Mouse (Mus musculus) midbrain, embryonic 10.5 days (tissue): Measurements from ENCODE around the gene Armc12. TPM values are rescaled to one million over a fixed set of nuclear protein-coding genes. Genes with fewer than 3 reads are reported as not detected.

Source experiments
- DNase-seq: peaks from one replicate; pipeline ENCODE4 v3.0.0-alpha.2; 2017; ENCODE audit warnings: low spot score
- H3K27ac ChIP-seq: fragments of 300-500 bp; sonication (generic); replicated peaks from 2 replicates; pipeline ENCODE4 v1.5.1; 2016; ENCODE audit warnings: mild to moderate bottlenecking
- H3K27me3 ChIP-seq: fragments of 300-500 bp; sonication (generic); 2 replicates; pipeline ENCODE4 v1.6.1; 2016; ENCODE audit warnings: low read depth, mild to moderate bottlenecking; ENCODE audit not compliant: poor library complexity, severe bottlenecking
- H3K36me3 ChIP-seq: fragments of 300-500 bp; sonication (generic); 2 replicates; pipeline ENCODE4 v1.6.1; 2016; ENCODE audit warnings: mild to moderate bottlenecking, moderate library complexity
- H3K4me1 ChIP-seq: fragments of 300-500 bp; sonication (generic); 2 replicates; pipeline ENCODE4 v1.6.1; 2016
- H3K4me3 ChIP-seq: fragments of 300-500 bp; sonication (generic); 2 replicates; pipeline ENCODE4 v1.5.1; 2016; ENCODE audit warnings: mild to moderate bottlenecking, moderate library complexity
- H3K9me3 ChIP-seq: fragments of 300-500 bp; sonication (generic); replicated peaks from 2 replicates; pipeline ENCODE4 v1.6.1; 2016; ENCODE audit warnings: mild to moderate bottlenecking
- WGBS: fragments of 180-500 bp; shearing (Covaris S2); methylation state at CpG from one replicate; pipeline ENCODE4 v1.1.7; 2016; 5-methylcytosine and 5-hydroxymethylcytosine counted together
- polyA plus RNA-seq: library from polyadenylated mRNA; unstranded; fragments of >200 nt; fragmentation: Nextera tagmentation; extraction: Ambion mirVana; gene quantifications from 2 replicates; pipeline ENCODE4 v1.2.1, GENCODE M21; 2016

Gene Armc12
- polyA plus RNA-seq, 1 experiment from 2014 or later = not detected

- H3K27me3 ChIP-seq = peaks cover 75% of the 10 kb centered on the region
- H3K4me1 ChIP-seq = peaks cover 31% of the 10 kb centered on the region
- DNase-seq = no peak
- H3K4me3 ChIP-seq = peak overlapping the region; percentile 85
- H3K9me3 ChIP-seq = peaks cover 3% of the 10 kb centered on the region; the same call in 1 of the 2 replicates
- no peaks in the 10 kb centered on the region for H3K36me3 ChIP-seq
- no peak overlapping the region for H3K27ac ChIP-seq
- 84% methylated on average over 23 of the region's 23 CpGs for WGBS
Observed at GRCm38 (mm10) chr17:28524009-28524695, 6.5 kb upstream of the Armc12 start.

DNA sequence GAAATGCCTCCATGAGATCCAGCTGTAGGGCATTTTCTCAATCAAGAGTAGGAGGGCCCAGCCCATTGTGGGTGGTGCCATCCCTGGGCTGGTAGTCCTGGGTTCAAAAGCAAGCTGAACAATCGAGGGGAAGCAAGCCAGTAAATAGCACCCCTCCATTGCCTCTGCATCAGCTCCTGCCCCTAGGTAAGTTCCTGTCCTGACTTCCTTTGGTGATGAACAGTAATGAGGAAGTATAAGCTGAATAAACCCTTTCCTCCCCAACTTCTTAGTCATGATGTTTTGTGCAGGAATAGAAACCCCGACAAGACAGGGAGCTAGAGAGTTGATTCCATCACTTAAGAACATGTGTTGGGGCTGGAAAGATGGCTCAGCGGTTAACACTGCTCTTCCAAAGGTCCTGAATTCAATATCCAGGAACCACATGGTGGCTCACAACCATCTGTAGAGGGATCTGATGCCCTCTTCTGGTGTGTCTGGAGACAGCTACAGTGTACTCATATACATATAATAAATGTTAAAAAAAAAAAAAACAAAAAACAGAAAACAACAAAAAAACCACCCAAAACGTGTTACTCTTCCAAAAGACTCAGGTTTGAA lies 5.7 kb upstream of the Armc12 start:
- H3K27ac ChIP-seq = no peak overlapping the region
- no peaks in the 10 kb centered on the region for H3K9me3 ChIP-seq
- no peak for DNase-seq
- H3K36me3 ChIP-seq = no peaks in the 10 kb centered on the region
- peaks cover 69% of the 10 kb centered on the region for H3K27me3 ChIP-seq
- H3K4me1 ChIP-seq = peaks cover 31% of the 10 kb centered on the region
- 76% methylated on average over 4 of the region's 4 CpGs for WGBS
- no peak overlapping the region for H3K4me3 ChIP-seq

- DNase-seq = no peak
- 59% methylated on average over 12 of the region's 12 CpGs for WGBS
- H3K27ac ChIP-seq = no peak overlapping the region
- H3K27me3 ChIP-seq = peaks cover 57% of the 10 kb centered on the region
- H3K36me3 ChIP-seq = no peaks in the 10 kb centered on the region
- H3K4me1 ChIP-seq = peaks cover 33% of the 10 kb centered on the region
- H3K4me3 ChIP-seq = no peak overlapping the region
- H3K9me3 ChIP-seq = no peaks in the 10 kb centered on the region
Observed at GRCm38 (mm10) chr17:28527184-28528042, 3.2 kb upstream of the Armc12 start.

DNA sequence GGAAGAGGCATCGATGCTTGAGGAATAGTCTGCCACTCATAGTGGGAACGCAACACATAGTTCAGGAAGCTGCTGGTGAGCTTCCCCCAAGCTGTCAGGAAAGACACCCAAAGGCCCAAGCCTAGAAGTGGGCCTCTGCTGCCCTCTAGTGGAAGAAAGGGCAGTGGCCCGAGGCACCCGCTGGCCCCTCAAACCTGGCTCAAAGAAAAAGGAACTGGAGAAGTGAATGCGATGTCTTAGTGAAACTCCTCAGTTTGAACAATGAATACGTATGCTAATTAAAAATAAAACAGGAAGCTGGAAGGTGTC lies 2.6 kb upstream of the Armc12 start:
- WGBS = 11% methylated on average over 6 of the region's 6 CpGs
- no peak overlapping the region for H3K4me3 ChIP-seq
- peaks cover 51% of the 10 kb centered on the region for H3K27me3 ChIP-seq
- H3K9me3 ChIP-seq = no peaks in the 10 kb centered on the region
- H3K4me1 ChIP-seq = peaks cover 27% of the 10 kb centered on the region
- H3K27ac ChIP-seq = no peak overlapping the region
- H3K36me3 ChIP-seq = no peaks in the 10 kb centered on the region
- peak; percentile 82 for DNase-seq

DNA sequence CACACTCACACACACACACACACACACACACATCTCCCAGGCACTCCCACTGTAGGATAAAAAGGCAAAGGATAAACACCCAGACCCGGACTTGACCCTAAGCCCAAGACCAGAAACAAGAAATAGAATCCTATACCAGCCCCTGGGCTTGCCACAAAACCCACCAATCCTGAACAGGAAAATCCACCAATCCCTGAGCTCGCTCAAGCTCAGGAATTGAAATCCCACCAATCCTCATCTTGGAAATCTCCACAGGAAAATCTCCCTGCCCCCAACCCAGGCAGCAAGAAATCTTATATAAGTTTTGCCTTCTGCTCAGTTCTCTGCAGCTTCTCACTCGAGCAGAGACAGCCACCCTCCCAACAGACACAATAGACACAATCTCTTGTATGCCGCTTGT lies 1.5 kb upstream of the Armc12 start:
- WGBS = 67% methylated on average over 4 of the region's 4 CpGs
- Histone ChIP-seq H3K4me3 (no peak overlapping the region), H3K9me3 (no peaks in the 10 kb centered on the region), H3K4me1 (peaks cover 16% of the 10 kb centered on the region), H3K36me3 (no peaks in the 10 kb centered on the region), H3K27me3 (peaks cover 40% of the 10 kb centered on the region), H3K27ac (no peak overlapping the region)
- no peak for DNase-seq

- Histone ChIP-seq H3K9me3 (no peaks in the 10 kb centered on the region), H3K27me3 (peaks cover 24% of the 10 kb centered on the region), H3K27ac (no peak overlapping the region), H3K4me1 (peaks cover 15% of the 10 kb centered on the region), H3K36me3 (no peaks in the 10 kb centered on the region), H3K4me3 (peak overlapping the region; percentile 35)
- 13% methylated on average over 18 of the region's 18 CpGs for WGBS
- peak; percentile 51 for DNase-seq
Observed at GRCm38 (mm10) chr17:28531946-28532345, 1.3 kb downstream of the Armc12 start.

DNA sequence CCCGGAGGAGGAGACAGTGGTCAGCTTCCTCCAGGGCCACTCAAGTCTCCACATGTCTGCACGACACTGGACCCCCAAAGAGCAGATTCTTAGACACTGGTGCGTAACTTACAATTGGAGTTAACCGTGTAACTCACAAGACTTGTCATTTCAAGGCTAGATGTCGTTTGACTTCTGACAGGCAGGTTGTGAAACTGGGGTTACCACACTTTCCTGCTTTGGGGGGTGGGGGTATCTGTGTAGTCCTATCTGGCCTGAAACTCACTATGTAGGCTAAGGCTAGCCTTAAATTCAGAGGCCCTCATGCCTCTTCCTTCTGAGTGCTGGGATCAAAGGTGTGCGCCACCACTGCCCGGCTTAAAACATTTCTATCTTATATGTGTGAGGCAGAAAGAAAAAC lies 2.0 kb downstream of the Armc12 start:
- 87% methylated on average over 7 of the region's 7 CpGs for WGBS
- H3K27me3 ChIP-seq = peaks cover 19% of the 10 kb centered on the region
- H3K27ac ChIP-seq = no peak overlapping the region
- no peaks in the 10 kb centered on the region for H3K9me3 ChIP-seq
- no peak for DNase-seq
- no peak overlapping the region for H3K4me3 ChIP-seq
- H3K4me1 ChIP-seq = peaks cover 12% of the 10 kb centered on the region
- no peaks in the 10 kb centered on the region for H3K36me3 ChIP-seq

- no peak for DNase-seq
- 92% methylated on average over 13 of the region's 13 CpGs for WGBS
- Histone ChIP-seq H3K27ac (no peak overlapping the region), H3K36me3 (no peaks in the 10 kb centered on the region), H3K9me3 (no peaks in the 10 kb centered on the region), H3K27me3 (peaks cover 17% of the 10 kb centered on the region), H3K4me3 (no peak overlapping the region), H3K4me1 (peaks cover 9% of the 10 kb centered on the region)
Observed at GRCm38 (mm10) chr17:28533327-28533726, 2.7 kb downstream of the Armc12 start.

- Histone ChIP-seq H3K27ac (no peak overlapping the region), H3K4me3 (no peak overlapping the region), H3K27me3 (no peaks in the 10 kb centered on the region), H3K4me1 (no peaks in the 10 kb centered on the region), H3K9me3 (peaks cover 27% of the 10 kb centered on the region), H3K36me3 (no peaks in the 10 kb centered on the region)
- no peak for DNase-seq
- 50% methylated on average over 12 of the region's 12 CpGs for WGBS
Observed at GRCm38 (mm10) chr17:28537881-28538280, 7.3 kb downstream of the Armc12 start.

GRCm38 (mm10) chr17:28546925-28547324 lies 16.3 kb downstream of the Armc12 start:
- no peak overlapping the region for H3K27ac ChIP-seq
- no peak overlapping the region for H3K4me3 ChIP-seq
- H3K27me3 ChIP-seq = no peaks in the 10 kb centered on the region
- 95% methylated on average over 1 of the region's 1 CpGs for WGBS
- H3K9me3 ChIP-seq = peaks cover 2% of the 10 kb centered on the region
- no peak for DNase-seq
- no peaks in the 10 kb centered on the region for H3K4me1 ChIP-seq
- H3K36me3 ChIP-seq = no peaks in the 10 kb centered on the region

DNA sequence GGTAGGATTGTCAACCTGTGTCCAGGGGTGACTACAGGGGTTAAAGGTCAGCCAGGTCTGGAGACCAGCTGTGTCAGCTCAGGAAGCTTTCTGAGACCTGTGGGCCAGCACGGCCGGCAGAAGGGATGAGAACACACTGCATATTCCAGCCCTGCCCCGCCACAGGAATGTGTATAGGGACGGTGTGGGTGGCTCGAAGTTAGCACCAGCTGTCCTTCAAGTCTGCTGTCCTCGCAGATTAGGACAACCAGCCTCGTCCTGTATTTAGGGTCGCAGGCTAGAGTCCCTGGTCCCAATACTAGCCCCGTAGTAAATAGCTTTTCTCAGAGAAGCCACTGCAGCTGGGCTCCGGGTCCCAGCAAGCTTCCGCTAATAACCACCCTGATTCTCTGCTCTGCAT lies 17.9 kb downstream of the Armc12 start:
- DNase-seq = no peak
- Histone ChIP-seq H3K9me3 (no peaks in the 10 kb centered on the region), H3K27me3 (no peaks in the 10 kb centered on the region), H3K4me1 (peaks cover 12% of the 10 kb centered on the region), H3K27ac (no peak overlapping the region), H3K4me3 (no peak overlapping the region), H3K36me3 (no peaks in the 10 kb centered on the region)
- 71% methylated on average over 11 of the region's 11 CpGs for WGBS

GRCm38 (mm10) chr17:28549111-28549510 lies 18.5 kb downstream of the Armc12 start, which contains the start of gene Clpsl2:
TSS of gene Clpsl2 (plus strand) at chr17:28549411.
- H3K4me1 ChIP-seq = peaks cover 15% of the 10 kb centered on the region
- H3K27ac ChIP-seq = no peak within 1 kb of the TSS
- H3K36me3 ChIP-seq = no peaks in the 10 kb centered on the region
- H3K4me3 ChIP-seq = no peak within 1 kb of the TSS
- WGBS = 81% methylated on average over 14 of the region's 14 CpGs
- H3K27me3 ChIP-seq = no peaks in the 10 kb centered on the region
- H3K9me3 ChIP-seq = no peaks in the 10 kb centered on the region
- no peak for DNase-seq
